In genomic region chr1:156613855-156614530, GRCm38 (mm10) we compare ENCODE assay signal across 9 mouse cellular contexts. TPM values are rescaled to one million over a fixed set of nuclear protein-coding genes. Genes with fewer than 3 reads are reported as not detected.
DNase-seq lines count a peak whose midpoint lies in the region; ATAC-seq and TF ChIP-seq lines count a peak whose summit lies in the region.
"Had no signal": no experiment of that assay in that cellular context is flagged by ENCODE, and none has a peak within 500 bp of the region (broad histone marks: within the 10 kb centered on the region; RNA-seq: fewer than 3 reads in every experiment).

No protein-coding gene starts in this region.

- intact Hi-C loops in heart, postnatal 36 days (cut with DNase I) = loop anchor here (2.0 kb wide), 2 partner anchors 29 to 55 kb away; partner anchors contain the start of gene Abl2
- intact Hi-C loops in gastrocnemius, postnatal 36 days (cut with DNase I) = no loop called here

- no peak for TF ChIP-seq CTCF in stomach, postnatal 0 days (IDR thresholded peaks at IDR 0.05; ENCODE audit: low read depth)

- no peaks in the 10 kb centered on the region for H3K27me3 ChIP-seq in heart, embryonic 10.5 days (ENCODE audit: insufficient read depth, poor library complexity, severe bottlenecking)
- no peaks in the 10 kb centered on the region for H3K27me3 ChIP-seq in kidney, embryonic 14.5 days (ENCODE audit: control insufficient read depth, insufficient read depth, low read length)
- H3K27me3 ChIP-seq in stomach, postnatal 0 days (ENCODE audit: control insufficient read depth, insufficient read depth, low read length) = no peaks in the 10 kb centered on the region

- H3K9me3 ChIP-seq in heart, embryonic 10.5 days = no peaks in the 10 kb centered on the region
- H3K9me3 ChIP-seq in kidney, embryonic 14.5 days (ENCODE audit: control insufficient read depth, low read length) = no peaks in the 10 kb centered on the region
- no peaks in the 10 kb centered on the region for H3K9me3 ChIP-seq in stomach, postnatal 0 days (ENCODE audit: control insufficient read depth, low read length)

- ATAC-seq in granulocyte monocyte progenitor cell, adult 5-6 weeks (replicated peaks; ENCODE audit: poor library complexity, severe bottlenecking) = peak; percentile 20
- peak; percentile 71 for ATAC-seq in kidney, embryonic 14.5 days (ENCODE audit: low FRiP score, low TSS enrichment)
- ATAC-seq in stomach, postnatal 0 days (ENCODE audit: low FRiP score, low TSS enrichment) = no peak

- H3K9ac ChIP-seq in kidney, embryonic 14.5 days (ENCODE audit: low read depth, low read length) = no peak overlapping the region
- H3K9ac ChIP-seq in stomach, postnatal 0 days (ENCODE audit: low read length) = 0 out of 2 replicates have a peak overlapping the region, but pooled peaks have one; percentile 18
- H3K9ac ChIP-seq: liver, embryonic 14.5 days had no signal

- DNase-seq in heart, embryonic 10.5 days (ENCODE audit: low spot score) = no peak
- no peak for DNase-seq in heart, postnatal 36 days
- peak; percentile 69 to 72 for DNase-seq in cerebellum, postnatal 10 days
- peak; percentile 10 for DNase-seq in lung, postnatal 25 days (ENCODE audit: low spot score)
- no peak for DNase-seq in stomach, postnatal 0 days (ENCODE audit: low spot score)
- DNase-seq in gastrocnemius, postnatal 36 days = no peak

- peaks cover 39% of the 10 kb centered on the region for H3K4me1 ChIP-seq in heart, embryonic 10.5 days
- H3K4me1 ChIP-seq in kidney, embryonic 14.5 days (ENCODE audit: control insufficient read depth, insufficient read depth, low read length) = peaks cover 31% of the 10 kb centered on the region
- H3K4me1 ChIP-seq in stomach, postnatal 0 days (replicated peaks; ENCODE audit: control insufficient read depth, insufficient read depth) = peaks cover 3% of the 10 kb centered on the region

- H3K36me3 ChIP-seq in heart, embryonic 10.5 days = 0 out of 2 replicates have a peak, but pooled peaks cover 4% of the 10 kb centered on the region
- H3K36me3 ChIP-seq in kidney, embryonic 14.5 days (ENCODE audit: control insufficient read depth, insufficient read depth, low read length) = no peaks in the 10 kb centered on the region
- H3K36me3 ChIP-seq in stomach, postnatal 0 days (ENCODE audit: control insufficient read depth, insufficient read depth, low read length) = no peaks in the 10 kb centered on the region

- WGBS in heart, embryonic 10.5 days = 20% methylated on average over 9 of the region's 9 CpGs
- WGBS in kidney, embryonic 14.5 days = 11% methylated on average over 9 of the region's 9 CpGs
- WGBS in stomach, postnatal 0 days = 37% methylated on average over 9 of the region's 9 CpGs

- H3K4me3 ChIP-seq in heart, embryonic 10.5 days = peak overlapping the region; percentile 5
- H3K4me3 ChIP-seq in kidney, embryonic 14.5 days (ENCODE audit: low read length) = no peak overlapping the region
- no peak overlapping the region for H3K4me3 ChIP-seq in stomach, postnatal 0 days (ENCODE audit: low read depth, low read length)

- no peak for TF ChIP-seq EP300 in stomach, postnatal 0 days (optimal IDR thresholded peaks at IDR 0.05)

- peak overlapping the region; percentile 59 for H3K27ac ChIP-seq in heart, embryonic 10.5 days
- peak overlapping the region; percentile 87 for H3K27ac ChIP-seq in kidney, embryonic 14.5 days (ENCODE audit: low read depth, low read length)
- peak overlapping the region; percentile 67 for H3K27ac ChIP-seq in stomach, postnatal 0 days (replicated peaks)
- H3K27ac ChIP-seq: liver, embryonic 14.5 days had no signal

- H3K4me2 ChIP-seq in kidney, embryonic 14.5 days (replicated peaks; ENCODE audit: low read depth, low read length) = peak overlapping the region; percentile 15; the same call in 1 of the 2 replicates
- H3K4me2 ChIP-seq in stomach, postnatal 0 days (replicated peaks; ENCODE audit: low read depth) = no peak overlapping the region

RNA-seq across cellular contexts. Expression of gene Abl2, which starts 55.4 kb away (rescaled TPM):
- 3.3 and 3.8 TPM in 2 replicates for polyA plus RNA-seq in heart, embryonic 10.5 days (2016; fragmentation: Nextera tagmentation; extraction: Ambion mirVana)
- 10 to 100 TPM; 21.0 to 21.5 TPM for total RNA-seq in heart, postnatal 36 days (2021)
- total RNA-seq in granulocyte monocyte progenitor cell, adult 5-6 weeks (2014; fragmentation: Nextera tagmentation) = 11.4 and 12.6 TPM in 2 replicates
- 15.6 and 22.6 TPM in 2 replicates for total RNA-seq in granulocyte monocyte progenitor cell, adult 5-6 weeks (2017)
- 6.4 and 8.1 TPM in 2 replicates for polyA plus RNA-seq in kidney, embryonic 14.5 days (2014; fragmentation: Nextera tagmentation; extraction: Ambion mirVana)
- polyA plus RNA-seq in stomach, postnatal 0 days (2015; fragmentation: Nextera tagmentation; extraction: Ambion mirVana) = 1.4 TPM in 2 replicates
- 10 to 100 TPM; 16.2 to 16.9 TPM for total RNA-seq in gastrocnemius, postnatal 36 days (2021)

Comparison
In these comparisons a context has a peak if more than half of its experiments do, and no peak if none do; other contexts are left out.
1. DNase-seq: peak in cerebellum, postnatal 10 days (2 of 2) and lung, postnatal 25 days (single experiment); none in heart, embryonic 10.5 days (single experiment), heart, postnatal 36 days (0 of 2), stomach, postnatal 0 days (single experiment) and gastrocnemius, postnatal 36 days (0 of 2).
2. Peak in every context shown above with its lines, with median percentiles within 50 percentile points of each other: H3K27ac ChIP-seq.